Mouse (Mus musculus): ENCODE data around the gene Lyar.

Lyar gene

DNA sequence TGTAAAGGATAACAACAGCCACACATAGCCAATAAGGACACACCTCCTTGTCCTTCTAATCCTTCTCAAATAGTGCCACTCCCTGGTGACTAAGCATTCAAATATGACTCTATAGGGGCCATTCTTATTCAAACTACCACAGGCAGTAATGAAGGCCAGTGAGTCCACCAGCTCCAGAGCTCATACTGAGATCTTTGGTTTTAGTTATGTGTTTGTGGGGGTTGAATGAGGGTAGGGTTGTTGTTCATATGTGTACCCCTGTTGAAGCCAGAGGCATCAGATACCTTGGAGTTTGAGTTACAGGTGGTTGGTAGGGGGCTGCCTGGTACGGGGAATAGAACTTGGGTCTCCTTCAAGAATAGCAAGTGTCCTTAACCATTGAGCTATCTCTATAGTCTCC lies 36.3 kb downstream of the Lyar start:
- DNase-seq (ENCODE audit: low spot score), result no peak

- no peak for DNase-seq (ENCODE audit: low spot score)
Measured at GRCm38 (mm10) chr5:38258034-38258772, 37.9 kb downstream of the Lyar start.

GRCm38 (mm10) chr5:38258773-38259146 lies 38.5 kb downstream of the Lyar start:
- DNase-seq (ENCODE audit: low spot score), result no peak

- no peak for DNase-seq (ENCODE audit: low spot score)
Measured at GRCm38 (mm10) chr5:38259455-38260106, 39.3 kb downstream of the Lyar start.

- peak; percentile 61 for DNase-seq (ENCODE audit: low spot score)
Measured at GRCm38 (mm10) chr5:38260107-38260682, 39.9 kb downstream of the Lyar start, which contains the start of gene Tmem128. TSS of gene Tmem128 (plus strand) at chr5:38260185.

DNA sequence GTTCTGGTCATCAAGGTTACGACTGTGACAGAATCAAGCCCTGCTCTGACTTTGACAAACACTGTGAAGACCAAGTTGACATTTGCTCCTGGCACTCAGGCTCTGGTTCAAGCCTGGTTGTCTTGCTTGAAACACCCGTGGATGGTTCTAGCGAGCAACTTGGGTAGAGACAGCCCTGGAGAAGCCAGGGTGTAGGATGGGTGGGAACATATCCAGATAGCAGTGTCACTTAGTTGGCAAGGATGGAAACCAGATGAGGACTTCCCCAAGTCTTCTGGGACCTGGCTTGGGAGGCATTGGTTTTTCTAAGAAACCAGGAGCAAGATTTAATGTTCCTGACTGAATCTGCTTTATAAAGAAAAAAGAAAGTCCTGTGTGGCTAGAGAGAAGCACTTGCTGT lies 50.7 kb downstream of the Lyar start:
- DNase-seq (ENCODE audit: low spot score), result no peak

GRCm38 (mm10) chr5:38273831-38274230 lies 53.6 kb downstream of the Lyar start:
- no peak for DNase-seq (ENCODE audit: low spot score)

DNA sequence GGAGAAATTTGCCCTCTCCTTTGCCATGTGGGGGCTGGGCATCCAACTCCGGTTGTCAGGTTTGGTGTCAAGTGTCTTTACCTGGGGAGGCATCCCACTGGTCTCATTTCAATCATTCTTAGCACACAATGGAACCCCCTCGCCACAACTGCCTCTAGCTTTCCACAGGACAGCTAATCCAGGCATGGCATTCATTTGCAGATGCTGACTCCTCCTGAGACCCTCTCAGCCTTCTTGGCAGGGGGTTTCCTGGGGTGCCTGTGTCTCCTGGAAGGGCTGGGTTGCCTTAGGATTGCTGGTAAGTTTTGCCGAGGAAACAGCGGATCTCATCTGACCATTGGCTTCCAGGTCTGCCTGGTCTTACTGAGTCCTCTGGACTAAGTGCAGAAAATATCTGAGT lies 55.5 kb downstream of the Lyar start, which contains the start of gene Otop1:
TSS of gene Otop1 (plus strand) at position 202 of the 400 bp plus-strand sequence.
- DNase-seq (ENCODE audit: low spot score), result no peak

GRCm38 (mm10) chr5:38276451-38276850 lies 56.2 kb downstream of the Lyar start:
- DNase-seq (ENCODE audit: low spot score), result no peak

GRCm38 (mm10) chr5:38277098-38277866 lies 57.0 kb downstream of the Lyar start:
- no peak for DNase-seq (ENCODE audit: low spot score)

GRCm38 (mm10) chr5:38277936-38278600 lies 57.8 kb downstream of the Lyar start:
- no peak for DNase-seq (ENCODE audit: low spot score)

GRCm38 (mm10) chr5:38280075-38280474 lies 59.8 kb downstream of the Lyar start:
- DNase-seq (ENCODE audit: low spot score), result no peak

Measured in ovary, postnatal 36 days (tissue).